Mouse (Mus musculus) ES-Bruce4 (cell line): ENCODE measurements around the gene Ak7. TPM values are rescaled to one million over a fixed set of nuclear protein-coding genes. Genes with fewer than 3 reads are reported as not detected.

Source experiments
- H3K27ac ChIP-seq: 2 replicates; pipeline ENCODE4 v1.5.1; 2012; ENCODE audit warnings: low read length, inconsistent platforms; ENCODE audit not compliant: insufficient read depth
- H3K27me3 ChIP-seq: 2 replicates; pipeline ENCODE4 v1.6.1; 2012; ENCODE audit warnings: mild to moderate bottlenecking, low read length, inconsistent platforms; ENCODE audit not compliant: control insufficient read depth, poor library complexity, insufficient read depth, severe bottlenecking
- H3K36me3 ChIP-seq: 2 replicates; pipeline ENCODE4 v1.6.1; 2012; ENCODE audit warnings: inconsistent platforms, mild to moderate bottlenecking, low read length, moderate library complexity; ENCODE audit not compliant: control insufficient read depth, poor library complexity, insufficient read depth, severe bottlenecking
- H3K4me1 ChIP-seq: one replicate; pipeline ENCODE4 v1.8.1; 2011; ENCODE audit warnings: low read length; ENCODE audit not compliant: control insufficient read depth, insufficient read depth
- H3K4me3 ChIP-seq: 2 replicates; pipeline ENCODE4 v1.5.1; 2011; ENCODE audit warnings: low read depth, mild to moderate bottlenecking, low read length
- H3K9ac ChIP-seq: 2 replicates; pipeline ENCODE4 v1.6.1; 2012; ENCODE audit warnings: low read depth, mild to moderate bottlenecking, inconsistent platforms; ENCODE audit not compliant: poor library complexity, severe bottlenecking
- H3K9me3 ChIP-seq: replicated peaks from 2 replicates; pipeline ENCODE4 v1.6.1; 2012; ENCODE audit warnings: mild to moderate bottlenecking, low read length, inconsistent platforms; ENCODE audit not compliant: control insufficient read depth, poor library complexity, insufficient read depth, severe bottlenecking
- CTCF ChIP-seq: IDR thresholded peaks from one replicate; pipeline ENCODE4 v1.8.1; 2011; ENCODE audit warnings: low read depth, low read length
- EP300 ChIP-seq: IDR thresholded peaks from 2 replicates; pipeline ENCODE4 v1.6.1; 2011; ENCODE audit warnings: low read depth, low read length; ENCODE audit not compliant: insufficient read depth
- POLR2A ChIP-seq: IDR thresholded peaks from one replicate; pipeline ENCODE4 v1.8.1; 2011; ENCODE audit warnings: low read length; ENCODE audit not compliant: insufficient read depth
- polyA plus RNA-seq: library from polyadenylated mRNA; stranded (reverse); fragments of >200 nt; gene quantifications from 2 replicates; pipeline ENCODE4 v1.2.4, GENCODE M21; 2011; ENCODE audit warnings: low read depth; ENCODE audit not compliant: missing spikeins, insufficient read depth, insufficient read length

The Ak7 gene
- polyA plus RNA-seq = 0.73 and 0.75 TPM in 2 replicates

- Histone ChIP-seq H3K36me3 (no peaks in the 10 kb centered on the region), H3K27ac (no peak within 1 kb of the TSS), H3K9ac (no peak within 1 kb of the TSS), H3K27me3 (no peaks in the 10 kb centered on the region), H3K4me1 (no peaks in the 10 kb centered on the region), H3K9me3 (no peaks in the 10 kb centered on the region), H3K4me3 (peak within 1 kb of the TSS; percentile 40)
- TF ChIP-seq POLR2A (no peak), CTCF (no peak), EP300 (no peak; the same call in 1 of the 2 replicates)
Observed at GRCm38 (mm10) chr12:105705799-105706487, at the start of gene Ak7. Gene Ak7 (plus strand): TSS chr12:105705976.

GRCm38 (mm10) chr12:105676274-105676673 is 29.5 kb upstream of the Ak7 start:
- Histone ChIP-seq H3K27ac (no peak overlapping the region), H3K4me3 (no peak overlapping the region), H3K9me3 (no peaks in the 10 kb centered on the region), H3K36me3 (peaks cover 4% of the 10 kb centered on the region), H3K4me1 (no peaks in the 10 kb centered on the region), H3K27me3 (no peaks in the 10 kb centered on the region), H3K9ac (no peak overlapping the region)
- TF ChIP-seq EP300 (no peak), CTCF (no peak), POLR2A (no peak)

GRCm38 (mm10) chr12:105678211-105678610 is 27.6 kb upstream of the Ak7 start:
- no peak for TF ChIP-seq POLR2A
- TF ChIP-seq EP300 = no peak
- no peak for TF ChIP-seq CTCF
- Histone ChIP-seq H3K36me3 (peaks cover 2% of the 10 kb centered on the region; the same call in 1 of the 2 replicates), H3K27ac (no peak overlapping the region), H3K9me3 (no peaks in the 10 kb centered on the region), H3K4me3 (no peak overlapping the region), H3K27me3 (no peaks in the 10 kb centered on the region), H3K9ac (no peak overlapping the region), H3K4me1 (no peaks in the 10 kb centered on the region)

GRCm38 (mm10) chr12:105678762-105679161 is 27.0 kb upstream of the Ak7 start:
- H3K9me3 ChIP-seq = no peaks in the 10 kb centered on the region
- TF ChIP-seq EP300 (no peak), POLR2A (no peak), CTCF (no peak)
- no peak overlapping the region for H3K27ac ChIP-seq

GRCm38 (mm10) chr12:105683933-105684901 is 21.6 kb upstream of the Ak7 start, which contains the start of gene Gskip:
Gene Gskip (plus strand): TSS chr12:105684829.
- TF ChIP-seq EP300 = no peak
- TF ChIP-seq CTCF = no peak
- TF ChIP-seq POLR2A = no peak
- peak within 1 kb of the TSS; percentile 96 for H3K4me3 ChIP-seq
- H3K4me1 ChIP-seq = no peaks in the 10 kb centered on the region
- no peaks in the 10 kb centered on the region for H3K9me3 ChIP-seq
- H3K27ac ChIP-seq = no peak within 1 kb of the TSS
- no peaks in the 10 kb centered on the region for H3K27me3 ChIP-seq
- no peaks in the 10 kb centered on the region for H3K36me3 ChIP-seq
- H3K9ac ChIP-seq = peak within 1 kb of the TSS; percentile 81

More at GRCm38 (mm10) chr12:105678762-105679161, 27.0 kb upstream of the Ak7 start:
- no peaks in the 10 kb centered on the region for H3K27me3 ChIP-seq
- no peak overlapping the region for H3K4me3 ChIP-seq
- no peak overlapping the region for H3K9ac ChIP-seq
- no peaks in the 10 kb centered on the region for H3K4me1 ChIP-seq
- peaks cover 2% of the 10 kb centered on the region; the same call in 1 of the 2 replicates for H3K36me3 ChIP-seq
